Mouse (Mus musculus): ENCODE measurements around the gene Gphn. TPM values are rescaled to one million over a fixed set of nuclear protein-coding genes. Genes with fewer than 3 reads are reported as not detected.

Gphn gene
- 9.9 and 11.1 TPM in 2 replicates for polyA plus RNA-seq (2016; fragmentation: Nextera tagmentation; extraction: Ambion mirVana)

GRCm38 (mm10) chr12:78225707-78226518, at the start of gene Gphn:
Gphn (plus strand) TSS chr12:78226379.
- H3K9me3 ChIP-seq = no peaks in the 10 kb centered on the region
- no peaks in the 10 kb centered on the region for H3K36me3 ChIP-seq
- WGBS = under 1% methylated on average over 70 of the region's 70 CpGs

DNA sequence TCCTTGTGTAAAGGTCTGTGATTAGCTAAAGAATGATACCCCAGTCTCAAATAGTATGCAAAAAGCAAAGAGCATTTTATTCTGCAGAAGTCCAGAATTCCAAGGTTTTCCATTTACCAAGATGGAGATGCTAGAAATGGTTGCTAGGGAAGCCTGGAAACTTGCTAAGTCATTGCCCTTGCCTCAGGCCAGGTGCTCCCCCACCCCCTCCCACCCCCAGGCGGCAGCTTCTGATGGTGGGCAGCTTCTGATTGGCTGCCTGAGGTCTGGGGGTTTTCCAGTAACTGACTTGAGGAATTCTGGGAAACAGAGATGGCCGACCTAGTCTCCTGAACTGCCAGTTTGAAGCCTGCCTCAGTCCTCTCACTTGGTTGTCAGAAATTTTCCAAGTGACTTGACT, 44.7 kb upstream of the Gphn start:
- H3K36me3 ChIP-seq = no peaks in the 10 kb centered on the region
- no peaks in the 10 kb centered on the region for H3K4me1 ChIP-seq
- H3K27ac ChIP-seq = no peak overlapping the region
- no peak for DNase-seq (ENCODE audit: low spot score)
- no peak overlapping the region for H3K4me3 ChIP-seq
- 70% methylated on average over 2 of the region's 2 CpGs for WGBS
- H3K9me3 ChIP-seq = no peaks in the 10 kb centered on the region
- no peaks in the 10 kb centered on the region for H3K27me3 ChIP-seq (ENCODE audit: insufficient read depth, poor library complexity, severe bottlenecking)

More at GRCm38 (mm10) chr12:78225707-78226518, at the start of gene Gphn:
- H3K4me3 ChIP-seq = peak within 1 kb of the TSS; percentile 88
- peaks cover 13% of the 10 kb centered on the region for H3K4me1 ChIP-seq
- H3K27me3 ChIP-seq (ENCODE audit: insufficient read depth, poor library complexity, severe bottlenecking) = no peaks in the 10 kb centered on the region
- peak within 1 kb of the TSS; percentile 97 for H3K27ac ChIP-seq
- peak; percentile 94 for DNase-seq (ENCODE audit: low spot score)

DNA sequence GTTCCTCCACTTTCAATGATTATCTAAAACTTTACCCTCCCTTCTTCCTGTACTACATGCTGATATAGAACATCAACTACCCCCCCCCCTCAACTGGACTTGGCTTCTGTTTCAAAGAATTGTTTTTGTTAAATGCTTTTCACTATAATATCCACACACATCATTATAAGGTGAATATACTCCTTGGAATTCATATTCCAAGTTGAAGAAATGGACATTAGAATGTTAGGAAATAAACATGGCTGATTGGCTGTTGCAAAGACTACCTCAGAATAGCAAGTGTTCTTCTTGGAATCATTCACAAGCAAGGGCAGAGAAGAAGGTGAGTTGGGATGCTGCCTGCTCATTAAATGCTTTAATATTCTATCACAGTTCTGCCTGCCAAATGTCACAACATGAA, 32.2 kb upstream of the Gphn start, which contains the start of gene Gm6657:
Gene Gm6657, plus strand, starts transcription at position 301 of the 400 bp plus-strand sequence.
- H3K27ac ChIP-seq = no peak within 1 kb of the TSS
- DNase-seq (ENCODE audit: low spot score) = no peak
- H3K4me1 ChIP-seq = no peaks in the 10 kb centered on the region
- no peaks in the 10 kb centered on the region for H3K27me3 ChIP-seq (ENCODE audit: insufficient read depth, poor library complexity, severe bottlenecking)
- H3K9me3 ChIP-seq = no peaks in the 10 kb centered on the region
- H3K4me3 ChIP-seq = no peak within 1 kb of the TSS
- H3K36me3 ChIP-seq = no peaks in the 10 kb centered on the region

GRCm38 (mm10) chr12:78195368-78195767, 30.8 kb upstream of the Gphn start:
- H3K36me3 ChIP-seq = no peaks in the 10 kb centered on the region
- no peak overlapping the region for H3K27ac ChIP-seq
- H3K27me3 ChIP-seq (ENCODE audit: insufficient read depth, poor library complexity, severe bottlenecking) = no peaks in the 10 kb centered on the region
- 30% methylated on average over 2 of the region's 2 CpGs for WGBS
- no peak for DNase-seq (ENCODE audit: low spot score)
- H3K4me1 ChIP-seq = no peaks in the 10 kb centered on the region
- no peak overlapping the region for H3K4me3 ChIP-seq
- no peaks in the 10 kb centered on the region for H3K9me3 ChIP-seq

GRCm38 (mm10) chr12:78203646-78204045, 22.5 kb upstream of the Gphn start:
- H3K4me1 ChIP-seq = no peaks in the 10 kb centered on the region
- no peaks in the 10 kb centered on the region for H3K27me3 ChIP-seq (ENCODE audit: insufficient read depth, poor library complexity, severe bottlenecking)
- H3K4me3 ChIP-seq = no peak overlapping the region
- H3K36me3 ChIP-seq = no peaks in the 10 kb centered on the region
- H3K27ac ChIP-seq = no peak overlapping the region
- WGBS = 74% methylated on average over 5 of the region's 5 CpGs
- no peak for DNase-seq (ENCODE audit: low spot score)
- no peaks in the 10 kb centered on the region for H3K9me3 ChIP-seq

- no peak overlapping the region for H3K4me3 ChIP-seq
- no peaks in the 10 kb centered on the region for H3K36me3 ChIP-seq
- DNase-seq (ENCODE audit: low spot score) = no peak
- WGBS = 15% methylated on average over 5 of the region's 5 CpGs
- no peaks in the 10 kb centered on the region for H3K27me3 ChIP-seq (ENCODE audit: insufficient read depth, poor library complexity, severe bottlenecking)
- H3K9me3 ChIP-seq = no peaks in the 10 kb centered on the region
- no peak overlapping the region for H3K27ac ChIP-seq
- H3K4me1 ChIP-seq = no peaks in the 10 kb centered on the region
These were observed 20.1 kb upstream of the Gphn start for GRCm38 (mm10) chr12:78205915-78206570.

GRCm38 (mm10) chr12:78206571-78206960, 19.6 kb upstream of the Gphn start:
- Histone ChIP-seq H3K27me3 (ENCODE audit: insufficient read depth, poor library complexity, severe bottlenecking) (no peaks in the 10 kb centered on the region), H3K9me3 (no peaks in the 10 kb centered on the region), H3K36me3 (no peaks in the 10 kb centered on the region), H3K4me1 (no peaks in the 10 kb centered on the region), H3K4me3 (no peak overlapping the region), H3K27ac (no peak overlapping the region)
- WGBS = 80% methylated on average over 4 of the region's 4 CpGs
- no peak for DNase-seq (ENCODE audit: low spot score)

GRCm38 (mm10) chr12:78209856-78210255, 16.3 kb upstream of the Gphn start:
- Histone ChIP-seq H3K27me3 (ENCODE audit: insufficient read depth, poor library complexity, severe bottlenecking) (no peaks in the 10 kb centered on the region), H3K27ac (no peak overlapping the region), H3K4me3 (no peak overlapping the region), H3K9me3 (no peaks in the 10 kb centered on the region), H3K36me3 (no peaks in the 10 kb centered on the region), H3K4me1 (no peaks in the 10 kb centered on the region)
- DNase-seq (ENCODE audit: low spot score) = no peak
- WGBS = 74% methylated on average over 2 of the region's 2 CpGs

- no peaks in the 10 kb centered on the region for H3K27me3 ChIP-seq (ENCODE audit: insufficient read depth, poor library complexity, severe bottlenecking)
- no peak overlapping the region for H3K4me3 ChIP-seq
- WGBS = 72% methylated on average over 6 of the region's 6 CpGs
- DNase-seq (ENCODE audit: low spot score) = no peak
- no peaks in the 10 kb centered on the region for H3K9me3 ChIP-seq
- H3K36me3 ChIP-seq = no peaks in the 10 kb centered on the region
- no peaks in the 10 kb centered on the region for H3K4me1 ChIP-seq
- H3K27ac ChIP-seq = no peak overlapping the region
These were observed 10.7 kb upstream of the Gphn start for GRCm38 (mm10) chr12:78215490-78215889.

DNA sequence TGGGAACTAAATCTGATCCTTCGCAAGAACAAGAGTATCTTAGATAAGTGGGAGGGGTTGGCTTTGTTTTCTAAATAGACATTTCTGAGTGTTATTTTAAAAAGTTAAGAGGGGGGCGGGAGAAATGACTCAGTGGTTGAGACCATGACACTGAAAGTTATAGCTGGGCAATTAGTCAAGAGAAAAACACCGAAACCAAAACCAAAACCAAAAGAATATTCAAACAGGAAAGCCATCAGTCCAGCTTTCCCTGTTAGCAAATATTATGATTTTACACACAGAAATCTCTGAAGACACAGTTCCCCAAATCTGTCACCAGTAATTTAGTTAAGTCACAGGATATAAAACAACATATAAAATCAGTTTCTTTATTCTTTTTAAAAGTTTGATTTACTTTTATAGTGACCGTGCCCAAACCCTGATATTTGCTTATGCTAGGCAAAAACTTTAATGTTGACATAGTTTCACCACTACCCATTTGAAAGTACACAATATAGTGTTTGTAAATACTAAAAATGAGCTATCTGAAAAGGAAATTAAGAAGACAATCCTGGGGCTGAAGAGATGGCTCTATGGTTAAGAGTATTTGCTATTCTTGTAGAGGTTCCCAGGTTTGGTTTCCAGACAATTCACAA, 6.9 kb upstream of the Gphn start:
- Histone ChIP-seq H3K4me3 (no peak overlapping the region), H3K4me1 (no peaks in the 10 kb centered on the region), H3K9me3 (no peaks in the 10 kb centered on the region), H3K27ac (no peak overlapping the region), H3K27me3 (ENCODE audit: insufficient read depth, poor library complexity, severe bottlenecking) (no peaks in the 10 kb centered on the region), H3K36me3 (no peaks in the 10 kb centered on the region)
- no peak for DNase-seq (ENCODE audit: low spot score)
- WGBS = 82% methylated on average over 4 of the region's 4 CpGs

GRCm38 (mm10) chr12:78226519-78226875, 318 bp downstream of the Gphn start:
- WGBS = under 1% methylated on average over 45 of the region's 48 CpGs
- no peaks in the 10 kb centered on the region for H3K9me3 ChIP-seq
- peaks cover 13% of the 10 kb centered on the region for H3K4me1 ChIP-seq
- peak overlapping the region; percentile 88 for H3K4me3 ChIP-seq
- DNase-seq (ENCODE audit: low spot score) = peak; percentile 92
- no peaks in the 10 kb centered on the region for H3K36me3 ChIP-seq
- no peaks in the 10 kb centered on the region for H3K27me3 ChIP-seq (ENCODE audit: insufficient read depth, poor library complexity, severe bottlenecking)
- H3K27ac ChIP-seq = peak overlapping the region; percentile 97

- peak overlapping the region; percentile 97 for H3K27ac ChIP-seq
- 1% methylated on average over 49 of the region's 57 CpGs for WGBS
- no peaks in the 10 kb centered on the region for H3K9me3 ChIP-seq
- peak overlapping the region; percentile 88 for H3K4me3 ChIP-seq
- DNase-seq (ENCODE audit: low spot score) = peak; percentile 76
- H3K27me3 ChIP-seq (ENCODE audit: insufficient read depth, poor library complexity, severe bottlenecking) = no peaks in the 10 kb centered on the region
- H3K36me3 ChIP-seq = no peaks in the 10 kb centered on the region
- peaks cover 13% of the 10 kb centered on the region for H3K4me1 ChIP-seq
These were observed 1.1 kb downstream of the Gphn start for GRCm38 (mm10) chr12:78227021-78227932.
